ENCODE assay signal across 18 mouse cellular contexts in the genomic region with DNA sequence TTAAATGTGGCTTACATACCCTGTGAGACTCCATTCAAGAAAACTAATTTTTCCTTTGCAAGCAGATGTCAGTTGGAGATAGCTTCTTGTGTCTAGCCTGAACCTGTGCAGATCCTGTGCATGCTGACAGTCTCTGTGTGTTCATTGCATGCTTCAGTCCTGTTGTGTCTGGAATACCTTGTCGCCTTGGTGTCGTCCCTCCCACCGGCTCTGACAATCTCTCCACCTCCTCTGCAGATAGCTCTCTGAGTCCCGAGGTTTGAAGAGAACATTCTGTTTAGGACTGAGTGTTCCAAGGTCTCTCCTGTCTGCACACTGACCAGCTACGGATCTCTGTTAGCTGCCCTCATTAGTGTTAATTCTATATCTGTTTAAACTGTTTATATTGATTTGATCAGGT.
"Had no signal": no experiment of that assay in that cellular context is flagged by ENCODE, and none has a peak within 500 bp of the region (broad histone marks: within the 10 kb centered on the region; RNA-seq: fewer than 3 reads in every experiment).

No protein-coding gene starts in this region.

- H3K4me3 ChIP-seq: lung, embryonic 15.5 days; megakaryocyte, embryonic 14.5 days; midbrain, embryonic 13.5 days; midbrain, embryonic 15.5 days; neural tube, embryonic 12.5 days; stomach, embryonic 15.5 days had no signal

- H3K27me3 ChIP-seq: lung, embryonic 15.5 days; midbrain, embryonic 13.5 days; midbrain, embryonic 15.5 days; neural tube, embryonic 12.5 days; stomach, embryonic 15.5 days had no signal

- H3K4me1 ChIP-seq: megakaryocyte, embryonic 14.5 days; midbrain, embryonic 13.5 days; midbrain, embryonic 15.5 days; neural tube, embryonic 12.5 days had no signal

- H3K27ac ChIP-seq: lung, embryonic 15.5 days; macrophage; midbrain, embryonic 13.5 days; midbrain, embryonic 15.5 days; neural tube, embryonic 12.5 days; stomach, embryonic 15.5 days; stomach, postnatal 0 days had no signal

- H3K4me2 ChIP-seq: lung, embryonic 15.5 days; midbrain, embryonic 11.5 days; midbrain, embryonic 13.5 days; midbrain, embryonic 15.5 days; neural tube, embryonic 12.5 days; stomach, embryonic 15.5 days had no signal

- ATAC-seq: liver, postnatal 0 days; lung, postnatal 0 days; midbrain, embryonic 13.5 days; midbrain, embryonic 15.5 days had no signal

- DNase-seq: liver, postnatal 0 days; lung, adult 2 months; lung, postnatal 14 days; lung, postnatal 36 days; right cerebral cortex, postnatal 14 days; thymus, adult 2 months; thymus, postnatal 25 days; thymus, postnatal 4 days had no signal

- H3K9me3 ChIP-seq: lung, embryonic 15.5 days; midbrain, embryonic 13.5 days; midbrain, embryonic 15.5 days; neural tube, embryonic 12.5 days; stomach, embryonic 15.5 days had no signal

- H3K36me3 ChIP-seq: lung, embryonic 15.5 days; midbrain, embryonic 13.5 days; midbrain, embryonic 15.5 days; neural tube, embryonic 12.5 days; stomach, embryonic 15.5 days had no signal

- H3K9ac ChIP-seq: liver, postnatal 0 days; lung, embryonic 15.5 days; midbrain, embryonic 13.5 days; midbrain, embryonic 15.5 days; neural tube, embryonic 12.5 days; stomach, embryonic 15.5 days had no signal
